Mouse (Mus musculus) v-Abl transformed pro-B cells (cell line): ENCODE data around the gene Olfr288.

ENCODE experiments used
- in situ Hi-C, 2 experiments: fragments of 400-800 bp; cut with MboI; formaldehyde crosslinking; loops; one replicate each; pipeline ENCODE4 v1.15.1; 2025; ENCODE audit not compliant: unreplicated experiment in 2 of 2

Gene Olfr288

DNA sequence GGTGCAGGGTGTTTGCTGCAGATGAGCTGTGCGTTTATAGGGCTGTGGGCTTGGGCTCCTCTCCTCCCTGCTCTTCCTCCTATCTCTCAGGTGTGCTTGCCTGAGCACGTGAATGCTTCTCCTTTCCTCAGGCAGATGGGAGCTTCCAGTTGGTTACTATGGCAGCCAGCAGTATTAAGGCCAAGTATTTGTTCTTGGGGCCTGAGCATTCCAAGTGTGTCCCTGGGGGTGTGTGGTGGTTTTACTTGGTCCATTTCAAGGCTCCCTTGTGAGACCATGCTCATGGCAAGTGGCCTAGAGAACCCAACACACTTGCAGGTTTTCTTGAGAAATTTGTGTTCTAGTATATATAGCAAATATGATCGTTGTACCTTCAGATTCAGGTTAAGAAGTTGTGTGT is at the start of gene Olfr288:
Olfr288 (minus strand) TSS at position 101 of the 400 bp plus-strand sequence.
- in situ Hi-C loops, result no loop called here

DNA sequence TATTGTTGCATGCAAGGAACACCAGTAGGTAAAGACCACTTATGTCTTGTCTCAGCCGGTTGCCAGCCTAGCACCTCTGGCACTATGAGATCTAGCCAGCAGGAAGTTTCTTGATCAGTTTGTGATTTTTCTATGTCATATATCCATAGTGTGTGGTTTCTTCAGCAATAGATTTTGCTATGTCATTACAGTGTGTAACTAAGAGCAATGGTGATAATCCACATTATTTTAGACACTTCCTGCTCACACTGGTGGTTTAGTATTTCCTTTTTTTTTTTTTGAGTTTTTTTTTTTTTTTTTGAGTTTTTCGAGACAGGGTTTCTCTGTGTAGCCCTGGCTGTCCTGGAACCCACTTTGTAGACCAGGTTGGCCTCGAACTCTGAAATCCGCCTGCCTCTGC is 40.1 kb upstream of the Olfr288 start:
- in situ Hi-C loops, result no loop called here

DNA sequence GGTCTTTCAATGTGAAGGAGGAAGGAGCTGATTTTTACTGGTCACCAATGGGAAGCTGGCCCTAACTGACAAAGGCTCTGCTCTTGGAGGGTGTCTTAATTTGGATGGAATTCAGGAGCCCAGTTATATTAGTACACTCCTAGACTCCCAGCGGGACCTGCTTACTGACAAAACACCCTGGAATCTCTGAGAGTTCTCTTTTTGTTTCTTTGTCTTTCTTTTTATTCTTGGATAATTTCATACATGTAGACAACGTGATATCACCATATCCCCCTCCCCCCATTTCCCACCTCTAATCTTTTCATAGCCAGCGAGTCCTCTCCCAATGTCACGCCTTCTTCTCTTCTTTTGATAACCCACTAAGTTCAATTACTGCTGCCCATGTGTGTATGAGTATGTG is 39.0 kb upstream of the Olfr288 start, which contains the start of gene Olfr286:
Olfr286 (minus strand) TSS at position 101 of the 400 bp plus-strand sequence.
- in situ Hi-C loops, result no loop called here

DNA sequence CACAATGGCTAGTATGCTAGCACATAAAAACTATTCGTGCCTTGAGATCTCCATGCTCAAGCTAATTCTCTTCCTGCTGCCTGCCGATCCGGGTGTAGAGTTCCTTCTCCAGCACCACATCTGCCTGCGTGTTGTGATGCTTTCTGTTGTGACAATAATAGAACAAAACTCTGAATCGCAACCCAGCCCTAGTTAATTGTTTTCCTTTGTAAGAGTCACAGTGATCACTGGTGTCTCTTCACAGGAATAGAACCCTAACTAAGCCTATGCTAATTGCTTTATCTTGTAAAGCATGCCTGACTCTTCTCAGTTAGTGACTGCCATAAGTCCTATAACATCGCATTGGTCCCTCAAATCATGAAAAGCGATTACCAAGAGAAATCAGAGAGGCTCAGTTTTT is 30.8 kb upstream of the Olfr288 start:
- in situ Hi-C loops, result no loop called here

DNA sequence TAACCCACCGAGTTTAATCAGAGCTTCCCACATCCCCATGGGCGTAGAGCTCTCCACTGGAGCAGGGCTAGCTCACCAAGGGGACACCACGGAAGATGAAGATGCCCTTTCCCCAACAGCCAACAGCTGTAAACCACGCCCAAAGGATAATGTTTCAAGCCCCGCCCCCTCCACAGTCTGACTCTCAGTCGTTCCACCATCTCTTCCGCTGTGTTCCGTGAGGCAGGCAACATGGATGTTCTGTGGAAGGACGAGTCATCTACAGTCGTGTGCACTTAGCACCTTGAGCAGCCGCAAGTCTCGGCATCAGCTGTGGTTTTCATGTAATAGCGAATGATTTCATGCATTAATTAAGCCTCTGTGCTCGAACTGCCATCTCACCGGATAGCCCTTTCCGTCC is 30.3 kb upstream of the Olfr288 start:
- in situ Hi-C loops, result no loop called here

DNA sequence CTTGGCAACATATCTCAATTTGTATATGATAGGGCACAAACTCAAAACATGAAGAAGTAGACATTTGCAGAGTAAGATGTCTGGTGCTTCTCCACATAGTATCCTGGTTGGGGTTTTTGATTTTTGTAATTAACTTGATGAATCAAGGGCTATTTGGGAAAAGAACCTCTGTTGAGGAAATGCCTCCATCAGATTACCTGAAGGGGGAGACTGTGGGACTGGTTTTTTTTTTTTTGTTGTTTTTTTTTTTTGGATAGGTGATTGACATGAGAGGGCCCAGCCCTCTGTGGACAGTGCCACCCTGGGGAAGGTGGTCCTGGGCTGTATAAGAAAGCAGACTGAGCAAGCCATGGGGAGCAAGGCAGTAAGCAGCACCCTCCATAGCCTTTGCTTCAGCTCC is 27.0 kb upstream of the Olfr288 start:
- in situ Hi-C loops, result no loop called here

DNA sequence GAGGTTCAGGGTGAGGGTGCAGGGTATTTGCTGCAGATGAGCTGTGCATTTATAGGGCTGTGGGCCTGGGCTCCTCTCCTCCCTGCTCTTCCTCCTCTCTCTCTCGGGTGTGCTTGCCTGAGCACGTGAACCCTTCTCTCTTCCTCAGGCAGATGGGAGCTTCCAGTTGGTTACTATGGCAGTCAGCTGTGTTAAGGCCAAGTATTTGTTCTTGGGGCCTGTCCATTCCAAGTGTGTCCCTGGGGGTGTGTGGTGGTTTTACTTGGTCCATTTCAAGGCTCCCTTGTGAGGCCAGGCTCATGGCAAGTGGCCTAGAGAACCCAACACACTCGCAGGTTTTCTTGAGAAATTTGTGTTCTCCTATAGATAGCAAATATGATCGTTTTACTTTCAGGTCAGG is 25.5 kb upstream of the Olfr288 start, which contains the start of the genes Gm44579 and Olfr287:
Gm44579 (minus strand) TSS at position 101 of the 400 bp plus-strand sequence.
Olfr287 (minus strand) TSS at position 180 of the 400 bp plus-strand sequence.
- in situ Hi-C loops, result no loop called here

DNA sequence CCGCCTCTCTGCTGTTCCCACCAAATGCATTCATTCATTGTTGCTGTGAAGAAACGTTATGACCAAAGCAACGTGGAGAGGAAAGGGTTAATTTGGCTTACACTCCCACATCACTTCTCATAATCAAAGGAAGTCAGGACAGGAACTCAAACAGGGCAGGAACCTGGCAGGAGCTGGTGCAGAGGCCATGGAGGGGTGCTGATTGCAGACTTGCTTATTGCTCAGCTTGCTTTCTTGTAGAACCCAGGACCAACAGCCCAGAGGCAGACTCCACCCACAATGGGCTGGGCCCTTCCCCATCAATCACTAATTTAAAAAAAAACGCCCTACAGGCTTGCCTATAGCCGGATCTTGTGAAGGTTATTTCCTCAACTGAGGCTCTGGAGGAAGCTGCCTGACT is 18.8 kb upstream of the Olfr288 start:
- in situ Hi-C loops, result no loop called here

DNA sequence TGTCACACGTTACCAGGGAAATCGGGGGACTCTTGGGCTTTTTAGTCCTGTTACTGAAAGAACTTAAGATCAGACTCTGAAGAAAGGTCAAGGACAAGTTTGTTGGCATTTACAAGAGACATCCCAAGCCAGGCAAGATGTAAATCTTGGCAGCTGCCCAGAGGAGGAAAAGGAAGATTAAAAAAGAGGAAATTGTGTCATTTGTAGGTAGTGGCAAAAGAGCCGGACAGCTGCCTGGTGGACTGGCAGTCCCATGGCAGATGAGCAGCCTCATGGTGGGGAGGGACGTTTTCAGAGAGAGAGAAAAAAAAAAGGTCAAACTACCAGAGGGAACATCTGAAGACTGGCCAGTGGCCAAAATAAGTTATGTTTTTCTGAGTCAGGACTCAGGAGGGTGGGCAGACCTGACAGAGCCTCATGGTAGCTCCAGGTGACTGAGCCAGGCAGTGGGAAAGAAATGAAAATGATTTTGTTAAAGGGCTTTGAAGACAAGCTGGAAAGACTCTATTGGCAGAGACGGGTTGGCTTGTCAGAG is 18.1 kb upstream of the Olfr288 start:
- in situ Hi-C loops, result no loop called here

DNA sequence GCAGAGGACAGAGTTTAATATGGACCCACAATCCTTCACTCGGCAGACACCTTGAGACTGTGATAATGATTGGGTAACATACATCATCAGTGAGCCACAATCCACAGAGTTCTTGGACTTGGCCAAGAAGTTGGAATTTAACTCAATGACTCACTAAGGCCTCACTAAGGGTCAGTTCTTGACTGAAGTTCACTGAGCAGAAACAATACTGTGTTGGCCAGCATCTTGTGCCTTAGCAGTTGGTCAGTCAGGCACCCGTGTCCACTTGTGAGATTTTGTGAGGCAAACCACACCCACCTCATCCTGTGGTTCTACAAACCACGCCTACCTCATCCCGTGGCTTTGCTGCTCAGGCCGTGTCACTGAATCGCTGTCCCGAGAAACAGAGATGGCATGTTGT is 14.3 kb upstream of the Olfr288 start:
- in situ Hi-C loops, result no loop called here

DNA sequence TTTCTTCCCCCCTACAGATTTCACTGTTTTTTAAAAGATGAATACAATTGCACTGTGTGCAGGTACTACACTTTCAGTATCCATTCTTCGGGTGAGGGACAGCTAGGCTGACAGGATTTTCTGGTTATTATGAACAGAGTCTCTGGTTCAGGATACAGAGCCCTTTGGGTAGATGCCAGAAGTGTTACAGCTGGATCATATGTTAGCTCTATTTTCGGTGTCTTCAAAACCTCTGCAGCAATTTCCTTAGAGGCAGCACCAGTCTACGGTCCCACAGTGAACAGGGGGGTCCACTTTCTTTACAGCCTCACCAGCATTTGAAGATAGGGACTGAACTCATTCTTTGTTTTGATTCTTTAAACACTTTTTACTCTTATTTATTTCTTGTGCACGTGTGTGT is 10.9 kb downstream of the Olfr288 start:
- in situ Hi-C loops, result loop anchor here (5.0 to 10.0 kb wide), 4 partner anchors 210 to 318 kb away; no protein-coding TSS in a partner anchor

DNA sequence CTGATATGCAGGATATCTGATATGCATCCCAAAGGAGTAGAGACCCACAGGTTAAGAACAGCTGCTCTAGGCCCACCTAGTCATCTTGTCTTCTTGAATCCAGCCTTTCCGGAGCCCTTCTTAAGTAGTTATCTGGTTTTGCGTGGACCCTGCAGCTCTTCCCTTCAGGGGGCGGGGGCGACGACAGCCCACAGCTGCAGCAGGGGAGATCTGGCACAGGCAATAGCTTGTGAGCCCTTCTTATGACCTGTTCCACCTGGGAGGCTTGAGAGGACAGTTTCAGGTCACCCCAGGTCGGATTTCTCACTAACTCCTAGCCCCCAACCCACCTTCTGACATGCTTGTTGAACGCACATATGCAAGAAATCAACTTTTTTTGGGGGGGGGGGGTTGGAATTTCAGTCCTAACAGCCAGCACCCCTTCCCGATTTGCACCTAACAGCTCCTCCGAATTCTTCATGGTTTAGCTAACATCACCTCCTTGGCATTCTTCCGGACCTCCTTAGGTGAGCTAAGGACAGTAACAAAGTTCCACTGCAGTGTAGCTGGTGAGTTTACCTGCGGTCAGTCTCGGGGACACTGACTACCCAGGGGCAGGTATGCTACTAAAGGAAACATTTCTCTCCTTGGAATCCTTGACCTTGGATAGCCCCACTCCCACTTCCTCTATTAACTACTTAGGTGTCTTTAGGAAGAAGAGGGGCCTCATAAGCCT is 13.3 kb downstream of the Olfr288 start:
- in situ Hi-C loops, result loop anchor here (5.0 to 10.0 kb wide), 4 partner anchors 213 to 320 kb away; no protein-coding TSS in a partner anchor

DNA sequence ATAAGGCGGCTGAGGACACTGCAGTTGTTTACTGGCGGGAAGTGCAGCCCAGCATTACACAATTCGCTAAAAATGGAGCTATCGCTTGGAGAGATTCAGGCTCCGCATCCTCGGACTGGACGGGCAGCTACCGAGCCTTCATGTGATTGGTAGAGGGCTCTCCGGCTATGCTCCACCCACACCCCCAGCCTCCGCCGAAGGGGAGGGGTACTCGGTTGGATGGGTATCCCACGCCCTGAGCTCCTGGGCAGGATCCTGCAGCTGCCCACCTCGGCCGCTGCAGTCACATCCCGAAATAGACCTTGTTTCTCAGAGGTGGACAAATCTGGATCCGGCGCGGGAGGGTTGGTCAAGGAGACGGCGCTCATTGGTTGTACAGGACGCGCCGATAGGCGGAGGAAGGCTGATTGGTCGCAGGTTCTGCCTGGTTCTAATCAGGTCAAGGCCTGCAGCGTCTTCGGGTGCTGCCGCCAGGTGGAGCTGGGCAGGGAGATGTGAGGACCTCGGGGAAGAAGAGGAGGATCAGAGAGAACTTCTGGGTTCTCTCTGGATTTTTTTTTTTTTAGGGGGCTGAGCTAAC is 14.1 kb downstream of the Olfr288 start:
- in situ Hi-C loops, result loop anchor here (5.0 to 10.0 kb wide), 4 partner anchors 214 to 321 kb away; no protein-coding TSS in a partner anchor

DNA sequence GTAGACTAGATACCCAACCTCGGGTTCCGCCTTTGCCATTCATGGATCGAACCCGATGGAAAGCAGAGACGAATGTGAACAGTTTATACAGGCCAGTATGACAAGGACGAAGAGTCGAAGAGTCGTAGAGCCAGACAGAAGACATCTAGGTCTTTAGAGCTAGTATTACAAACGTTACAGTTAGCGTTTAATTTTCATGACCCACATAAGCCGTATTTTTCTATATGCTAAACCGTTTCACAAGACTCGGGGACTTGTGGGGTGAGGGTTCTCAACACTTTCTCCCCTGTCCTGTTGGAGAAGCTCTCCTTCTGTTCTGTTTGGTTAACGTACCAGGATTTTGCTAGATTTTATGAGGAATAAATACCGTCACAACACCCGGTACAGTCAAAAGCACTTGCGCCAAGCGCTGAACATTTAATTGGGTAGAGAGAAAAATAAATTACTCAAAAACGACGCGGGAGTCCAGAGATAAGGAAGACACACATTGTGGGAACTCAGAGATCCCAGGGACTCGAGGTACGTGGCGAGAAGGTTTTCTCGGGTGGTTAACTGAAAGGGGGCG is 14.7 kb downstream of the Olfr288 start:
- in situ Hi-C loops, result loop anchor here (5.0 to 10.0 kb wide), 4 partner anchors 214 to 322 kb away; no protein-coding TSS in a partner anchor

DNA sequence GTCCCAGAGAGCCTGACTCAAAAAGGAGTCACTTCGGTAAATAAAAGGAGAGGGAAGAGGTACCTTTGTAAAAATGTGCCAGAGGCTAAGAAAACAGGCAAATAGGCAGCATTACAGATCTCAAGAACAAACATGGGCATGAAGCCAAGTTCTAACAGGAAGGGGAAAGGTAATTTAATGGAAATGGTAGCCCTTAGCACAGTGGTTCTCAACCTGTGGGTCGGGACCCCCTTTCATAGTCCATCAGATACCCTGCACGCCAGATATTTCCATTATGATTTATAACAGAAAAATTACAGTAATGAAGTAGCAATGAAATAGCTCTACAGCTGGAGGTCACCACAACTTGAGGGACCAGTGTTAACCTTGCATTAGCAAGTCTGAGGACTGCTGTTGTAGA is 18.0 kb downstream of the Olfr288 start:
- in situ Hi-C loops, result no loop called here

DNA sequence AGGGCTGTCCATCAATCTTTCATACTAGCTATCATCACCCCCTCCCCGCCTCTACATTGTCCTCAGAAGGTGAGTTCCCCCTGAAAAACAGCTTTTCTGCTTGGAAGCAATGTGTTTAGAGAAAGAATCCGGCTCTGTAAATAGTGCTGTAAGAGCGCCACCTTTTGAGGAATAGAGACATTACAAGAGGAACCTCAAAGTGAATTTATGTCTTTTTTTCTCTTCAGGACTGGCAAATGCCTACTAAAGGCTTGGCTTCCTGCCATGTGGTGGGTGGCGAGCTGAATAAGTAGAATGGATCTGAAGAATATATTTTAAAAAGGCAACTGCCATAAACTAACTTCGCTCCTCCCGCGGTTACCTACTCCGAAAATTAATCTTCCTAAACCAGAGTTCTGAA is 21.5 kb downstream of the Olfr288 start:
- in situ Hi-C loops, result loop anchor here (25.0 kb wide), 3 partner anchors 212 to 462 kb away; partner anchors contain the start of genes Rpap3 (in 1 of the 2) and Tmem106c (in 1 of the 2)

DNA sequence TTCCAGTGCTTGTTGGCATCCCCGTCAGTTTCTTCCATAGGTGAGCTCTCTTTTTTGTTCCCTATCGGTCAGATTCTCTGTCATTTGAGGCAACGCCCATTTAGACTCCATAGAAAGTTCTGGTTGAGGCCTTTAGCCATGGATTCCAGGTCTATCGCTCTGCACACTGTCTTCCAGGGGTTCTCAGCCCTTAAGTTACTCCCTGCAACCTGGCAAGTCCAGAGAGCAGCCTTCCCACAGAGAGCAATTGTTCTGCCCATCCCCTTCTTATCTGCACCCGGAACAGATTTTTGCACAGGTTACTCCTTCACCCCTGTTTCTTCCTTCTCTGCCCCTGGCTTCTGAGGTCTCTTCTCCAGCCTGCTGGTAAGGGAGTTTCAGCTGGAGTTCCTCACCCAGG is 23.2 kb downstream of the Olfr288 start:
- in situ Hi-C loops, result loop anchor here (25.0 kb wide), 3 partner anchors 210 to 460 kb away; partner anchors contain the start of genes Rpap3 (in 1 of the 2) and Tmem106c (in 1 of the 2)

DNA sequence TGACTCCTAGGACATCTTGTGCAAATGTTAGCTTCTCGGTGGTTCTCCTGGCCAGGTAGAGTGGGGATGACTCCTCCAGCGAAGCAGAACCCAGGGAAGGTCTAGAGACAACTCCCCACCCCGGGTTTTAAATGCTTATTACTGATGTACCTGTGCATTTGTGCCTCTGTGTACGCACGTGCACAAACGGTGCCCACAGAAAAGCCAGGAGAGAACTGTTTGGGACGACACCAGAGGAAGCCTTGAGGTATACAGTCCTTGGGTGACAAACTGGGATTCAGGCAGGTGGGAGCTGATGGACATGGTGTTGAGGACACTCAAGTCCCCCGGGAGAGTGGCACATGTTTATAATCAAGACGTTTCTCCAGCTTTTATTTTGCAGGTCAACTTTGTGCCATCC is 24.4 kb downstream of the Olfr288 start:
- in situ Hi-C loops, result loop anchor here (25.0 kb wide), 3 partner anchors 209 to 459 kb away; partner anchors contain the start of genes Rpap3 (in 1 of the 2) and Tmem106c (in 1 of the 2)

DNA sequence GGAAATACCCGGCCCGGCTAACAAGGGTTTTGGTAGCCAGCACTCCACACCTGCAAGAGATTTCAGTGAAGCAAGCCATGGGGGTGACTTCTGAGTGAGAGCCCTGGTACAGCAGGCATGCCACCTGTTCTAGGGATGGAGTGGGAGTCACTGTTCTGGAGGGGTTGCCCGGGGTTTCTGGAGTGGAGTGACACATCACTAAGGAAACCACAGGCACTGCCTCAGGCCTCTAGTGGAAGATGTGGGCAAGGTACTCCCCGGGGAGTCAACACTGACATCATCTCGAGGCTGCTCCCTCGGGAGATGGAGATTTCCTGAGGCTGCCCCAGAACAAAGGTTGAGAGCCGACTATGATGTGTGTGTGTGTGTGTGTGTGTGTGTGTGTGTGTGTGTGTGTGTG is 25.0 kb downstream of the Olfr288 start:
- in situ Hi-C loops, result loop anchor here (25.0 kb wide), 3 partner anchors 208 to 458 kb away; partner anchors contain the start of genes Rpap3 (in 1 of the 2) and Tmem106c (in 1 of the 2)

DNA sequence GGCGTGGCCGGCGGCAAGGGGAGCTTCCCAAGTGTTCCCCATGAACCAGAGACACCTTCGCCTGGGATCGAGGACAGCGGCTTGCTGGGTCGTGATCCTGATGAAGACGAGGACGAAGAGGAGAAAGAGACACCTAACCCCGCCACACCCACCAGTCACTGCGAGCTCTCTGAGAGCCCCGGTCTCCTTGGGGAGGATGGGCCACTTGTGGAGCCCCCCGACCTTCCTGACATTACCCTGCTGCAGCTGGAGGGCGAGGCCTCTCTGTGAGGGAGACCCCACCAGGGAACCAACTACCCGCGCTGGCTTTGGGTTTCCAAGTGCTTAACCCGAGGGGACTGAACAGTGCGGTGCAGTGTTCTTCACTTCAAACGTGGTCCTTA is 26.7 kb downstream of the Olfr288 start:
- in situ Hi-C loops, result loop anchor here (25.0 kb wide), 3 partner anchors 206 to 456 kb away; partner anchors contain the start of genes Rpap3 (in 1 of the 2) and Tmem106c (in 1 of the 2)
